Mouse (Mus musculus) ES-E14 (cell line): ENCODE data around the gene Slf2.

Experiments
- CHD2 ChIP-seq: IDR thresholded peaks from 2 replicates; pipeline ENCODE4 v1.6.1; 2014; ENCODE audit warnings: mild to moderate bottlenecking, low read depth, low read length, inconsistent platforms
- HCFC1 ChIP-seq: IDR thresholded peaks from 2 replicates; pipeline ENCODE4 v1.6.1; 2012; ENCODE audit warnings: low read length, inconsistent platforms, borderline replicate concordance; ENCODE audit not compliant: insufficient read depth
- MAFK ChIP-seq: IDR thresholded peaks from 2 replicates; pipeline ENCODE4 v1.6.1; 2014; ENCODE audit warnings: mild to moderate bottlenecking, low read depth, low read length, inconsistent platforms; ENCODE audit not compliant: insufficient read depth
- ZC3H11A ChIP-seq: IDR thresholded peaks from 2 replicates; pipeline ENCODE4 v1.6.1; 2012; ENCODE audit warnings: low read depth, mild to moderate bottlenecking, inconsistent platforms, low read length, borderline replicate concordance
- ZNF384 ChIP-seq: IDR thresholded peaks from 2 replicates; pipeline ENCODE4 v1.6.1; 2012; ENCODE audit warnings: low read depth, low read length, inconsistent platforms

GRCm38 (mm10) chr19:44933136-44933535 is 2.2 kb downstream of the Slf2 start:
- TF ChIP-seq ZC3H11A (no peak), HCFC1 (no peak), MAFK (no peak), ZNF384 (no peak), CHD2 (no peak)
